Mouse (Mus musculus) liver, embryonic 11.5 days (tissue): ENCODE measurements around the gene Smyd2. TPM values are rescaled to one million over a fixed set of nuclear protein-coding genes. Genes with fewer than 3 reads are reported as not detected.

ENCODE experiments used
- ATAC-seq: fragments of 200-750 bp; cut with Nextera tagmentation; replicated peaks from 2 replicates; pipeline ENCODE4 v1.8.0; 2017; ENCODE audit warnings: moderate number of reproducible peaks, mild to moderate bottlenecking, moderate TSS enrichment, moderate library complexity; ENCODE audit not compliant: low FRiP score
- DNase-seq: peaks from one replicate; pipeline ENCODE4 v3.0.0-alpha.2; 2017; ENCODE audit warnings: low spot score
- H3K27ac ChIP-seq: fragments of 300-500 bp; sonication (generic); 2 replicates; pipeline ENCODE4 v1.5.1; 2014; ENCODE audit warnings: mild to moderate bottlenecking, low read depth, low read length, control low read depth
- H3K27me3 ChIP-seq: fragments of 300-500 bp; sonication (generic); replicated peaks from 2 replicates; pipeline ENCODE4 v1.6.1; 2014; ENCODE audit warnings: low read length, mixed read lengths; ENCODE audit not compliant: control insufficient read depth, insufficient read depth
- H3K36me3 ChIP-seq: fragments of 300-500 bp; sonication (generic); 2 replicates; pipeline ENCODE4 v1.6.1; 2014; ENCODE audit warnings: mild to moderate bottlenecking, low read length, moderate library complexity, mixed read lengths; ENCODE audit not compliant: control insufficient read depth, insufficient read depth
- H3K4me1 ChIP-seq: fragments of 300-500 bp; sonication (generic); replicated peaks from 2 replicates; pipeline ENCODE4 v1.6.1; 2014; ENCODE audit warnings: low read length, mixed read lengths; ENCODE audit not compliant: control insufficient read depth, insufficient read depth
- H3K4me2 ChIP-seq: fragments of 300-500 bp; sonication (generic); 2 replicates; pipeline ENCODE4 v1.6.1; 2014; ENCODE audit warnings: mild to moderate bottlenecking, control low read depth, moderate library complexity
- H3K4me3 ChIP-seq: fragments of 300-500 bp; sonication (generic); 2 replicates; pipeline ENCODE4 v1.5.1; 2014; ENCODE audit warnings: low read depth, low read length, control low read depth
- H3K9ac ChIP-seq: fragments of 300-500 bp; sonication (generic); 2 replicates; pipeline ENCODE4 v1.6.1; 2014; ENCODE audit warnings: low read depth, low read length, control low read depth
- H3K9me3 ChIP-seq: fragments of 300-500 bp; sonication (generic); 2 replicates; pipeline ENCODE4 v1.6.1; 2016; ENCODE audit warnings: low read length, inconsistent platforms, mixed read lengths; ENCODE audit not compliant: control insufficient read depth
- WGBS: fragments of 180-500 bp; shearing (Covaris S2); extraction: QIAGEN DNeasy Blood & Tissue Kit; methylation state at CpG from one replicate; pipeline ENCODE4 v1.1.7; 2014; 5-methylcytosine and 5-hydroxymethylcytosine counted together
- polyA plus RNA-seq: library from polyadenylated mRNA; unstranded; fragments of >200 nt; fragmentation: Nextera tagmentation; extraction: Ambion mirVana; gene quantifications from 2 replicates; pipeline ENCODE4 v1.2.1, GENCODE M21; 2014

Gene Smyd2
- polyA plus RNA-seq, 1 experiment from 2014 or later = 75.7 TPM

GRCm38 (mm10) chr1:189873591-189873990 is 48.6 kb downstream of the Smyd2 start:
- H3K27me3 ChIP-seq = no peaks in the 10 kb centered on the region
- H3K4me2 ChIP-seq = no peak overlapping the region
- H3K4me1 ChIP-seq = peaks cover 22% of the 10 kb centered on the region
- no peak overlapping the region for H3K9ac ChIP-seq
- no peaks in the 10 kb centered on the region for H3K9me3 ChIP-seq
- no peak for ATAC-seq
- H3K36me3 ChIP-seq = no peaks in the 10 kb centered on the region
- WGBS = 88% methylated on average over 8 of the region's 8 CpGs
- no peak for DNase-seq
- no peak overlapping the region for H3K27ac ChIP-seq
- H3K4me3 ChIP-seq = no peak overlapping the region

GRCm38 (mm10) chr1:189872050-189872449 is 50.1 kb downstream of the Smyd2 start:
- Histone ChIP-seq H3K36me3 (no peaks in the 10 kb centered on the region), H3K9me3 (no peaks in the 10 kb centered on the region), H3K4me2 (no peak overlapping the region), H3K27me3 (no peaks in the 10 kb centered on the region), H3K27ac (no peak overlapping the region), H3K4me3 (no peak overlapping the region), H3K4me1 (peaks cover 32% of the 10 kb centered on the region), H3K9ac (no peak overlapping the region)
- 85% methylated on average over 4 of the region's 4 CpGs for WGBS
- ATAC-seq (no peak), DNase-seq (no peak)

GRCm38 (mm10) chr1:189871625-189872024 is 50.5 kb downstream of the Smyd2 start:
- 85% methylated on average over 8 of the region's 8 CpGs for WGBS
- H3K27ac ChIP-seq = no peak overlapping the region
- H3K36me3 ChIP-seq = no peaks in the 10 kb centered on the region
- no peaks in the 10 kb centered on the region for H3K9me3 ChIP-seq
- ATAC-seq (no peak), DNase-seq (no peak)
- no peak overlapping the region for H3K9ac ChIP-seq
- peaks cover 36% of the 10 kb centered on the region for H3K4me1 ChIP-seq
- H3K4me3 ChIP-seq = no peak overlapping the region
- no peak overlapping the region for H3K4me2 ChIP-seq
- H3K27me3 ChIP-seq = no peaks in the 10 kb centered on the region

- Histone ChIP-seq H3K36me3 (no peaks in the 10 kb centered on the region), H3K4me1 (peaks cover 46% of the 10 kb centered on the region), H3K27ac (no peak overlapping the region), H3K9me3 (no peaks in the 10 kb centered on the region), H3K27me3 (no peaks in the 10 kb centered on the region), H3K4me2 (no peak overlapping the region), H3K9ac (no peak overlapping the region), H3K4me3 (no peak overlapping the region)
- ATAC-seq = peak; percentile 53
- 65% methylated on average over 8 of the region's 8 CpGs for WGBS
- DNase-seq = no peak
Measured at GRCm38 (mm10) chr1:189870539-189870938, 51.6 kb downstream of the Smyd2 start.

GRCm38 (mm10) chr1:189869651-189870270 is 52.4 kb downstream of the Smyd2 start:
- no peak for DNase-seq
- WGBS = 85% methylated on average over 18 of the region's 18 CpGs
- H3K27me3 ChIP-seq = no peaks in the 10 kb centered on the region
- H3K4me3 ChIP-seq = no peak overlapping the region
- no peaks in the 10 kb centered on the region for H3K9me3 ChIP-seq
- H3K4me1 ChIP-seq = peaks cover 41% of the 10 kb centered on the region
- H3K9ac ChIP-seq = no peak overlapping the region
- H3K4me2 ChIP-seq = no peak overlapping the region
- H3K36me3 ChIP-seq = no peaks in the 10 kb centered on the region
- ATAC-seq = no peak
- H3K27ac ChIP-seq = no peak overlapping the region

GRCm38 (mm10) chr1:189868036-189868435 is 54.1 kb downstream of the Smyd2 start:
- H3K9ac ChIP-seq = no peak overlapping the region
- peak overlapping the region; percentile 71 for H3K4me2 ChIP-seq
- ATAC-seq = peak; percentile 53
- peak; percentile 49 for DNase-seq
- no peaks in the 10 kb centered on the region for H3K9me3 ChIP-seq
- no peaks in the 10 kb centered on the region for H3K27me3 ChIP-seq
- H3K4me1 ChIP-seq = peaks cover 41% of the 10 kb centered on the region
- H3K4me3 ChIP-seq = no peak overlapping the region
- no peaks in the 10 kb centered on the region; the same call in 1 of the 2 replicates for H3K36me3 ChIP-seq
- WGBS = 50% methylated on average over 10 of the region's 10 CpGs
- peak overlapping the region; percentile 84; the same call in 1 of the 2 replicates for H3K27ac ChIP-seq

- Histone ChIP-seq H3K4me1 (peaks cover 41% of the 10 kb centered on the region), H3K4me2 (peak overlapping the region; percentile 71), H3K9me3 (no peaks in the 10 kb centered on the region), H3K9ac (peak overlapping the region; percentile 58), H3K27ac (peak overlapping the region; percentile 84), H3K4me3 (peak overlapping the region; percentile 31), H3K27me3 (no peaks in the 10 kb centered on the region), H3K36me3 (no peaks in the 10 kb centered on the region; the same call in 1 of the 2 replicates)
- DNase-seq = peak; percentile 61
- peak; percentile 80 for ATAC-seq
- WGBS = 16% methylated on average over 9 of the region's 9 CpGs
Measured at GRCm38 (mm10) chr1:189867497-189867896, 54.7 kb downstream of the Smyd2 start.

- Histone ChIP-seq H3K9me3 (no peaks in the 10 kb centered on the region), H3K4me1 (peaks cover 41% of the 10 kb centered on the region), H3K9ac (peak overlapping the region; percentile 58), H3K4me2 (peak overlapping the region; percentile 71), H3K4me3 (peak overlapping the region; percentile 31), H3K27me3 (no peaks in the 10 kb centered on the region), H3K27ac (peak overlapping the region; percentile 84), H3K36me3 (no peaks in the 10 kb centered on the region; the same call in 1 of the 2 replicates)
- DNase-seq (no peak), ATAC-seq (peak; percentile 11)
- WGBS = 20% methylated on average over 5 of the region's 5 CpGs
Measured at GRCm38 (mm10) chr1:189867034-189867433, 55.1 kb downstream of the Smyd2 start.

GRCm38 (mm10) chr1:189866621-189867020 is 55.5 kb downstream of the Smyd2 start:
- Histone ChIP-seq H3K27ac (peak overlapping the region; percentile 84), H3K27me3 (no peaks in the 10 kb centered on the region), H3K9ac (peak overlapping the region; percentile 58; the same call in 1 of the 2 replicates), H3K36me3 (no peaks in the 10 kb centered on the region; the same call in 1 of the 2 replicates), H3K4me2 (peak overlapping the region; percentile 71), H3K4me1 (peaks cover 41% of the 10 kb centered on the region), H3K4me3 (peak overlapping the region; percentile 31; the same call in 1 of the 2 replicates), H3K9me3 (no peaks in the 10 kb centered on the region)
- 41% methylated on average over 6 of the region's 6 CpGs for WGBS
- peak; percentile 74 for ATAC-seq
- no peak for DNase-seq
